Mouse (Mus musculus) kidney, adult 2 months (tissue): Measurements from ENCODE around the gene Cdsn. TPM values are rescaled to one million over a fixed set of nuclear protein-coding genes. Genes with fewer than 3 reads are reported as not detected.
A peak's percentile ranks its signal among the peaks of the same experiment; 100 is the strongest.
"Not testable (repeated sequence)": the region's sequence is repeated elsewhere in the genome, so short reads cannot be mapped to it uniquely, and the experiment has no call there.

ENCODE experiments used
- DNase-seq: peaks from one replicate; pipeline ENCODE4 v3.0.0; 2021
- H3K27ac ChIP-seq: fragments of 200-500 bp; 2 replicates; pipeline ENCODE4 v1.5.1; 2012; ENCODE audit warnings: low read depth, low read length, control low read depth, inconsistent platforms; ENCODE audit not compliant: insufficient read depth
- H3K27me3 ChIP-seq: fragments of 200-500 bp; replicated peaks from 2 replicates; pipeline ENCODE4 v1.6.1; 2012; ENCODE audit warnings: mild to moderate bottlenecking, moderate library complexity, low read length, inconsistent platforms; ENCODE audit not compliant: control insufficient read depth, insufficient read depth
- H3K36me3 ChIP-seq: fragments of 200-500 bp; 2 replicates; pipeline ENCODE4 v1.6.1; 2012; ENCODE audit warnings: mild to moderate bottlenecking, moderate library complexity, low read length, inconsistent platforms; ENCODE audit not compliant: control insufficient read depth, insufficient read depth
- H3K4me1 ChIP-seq: fragments of 200-500 bp; 2 replicates; pipeline ENCODE4 v1.6.1; 2011; ENCODE audit warnings: low read length; ENCODE audit not compliant: control insufficient read depth, insufficient read depth
- H3K4me3 ChIP-seq: fragments of 200-500 bp; 2 replicates; pipeline ENCODE4 v1.5.1; 2011; ENCODE audit warnings: mild to moderate bottlenecking, low read depth, low read length, control low read depth; ENCODE audit not compliant: insufficient read depth
- CTCF ChIP-seq: fragments of 200-500 bp; conservative IDR thresholded peaks from 2 replicates; pipeline ENCODE4 v1.5.1; 2011; ENCODE audit warnings: low read depth, mild to moderate bottlenecking, control low read depth, low read length, moderate library complexity, mixed read lengths; ENCODE audit not compliant: insufficient read depth, insufficient read length
- POLR2A ChIP-seq: fragments of 200-500 bp; IDR thresholded peaks from one replicate; pipeline ENCODE4 v1.6.1; 2011; ENCODE audit warnings: low read depth, low read length, control low read depth
- WGBS: fragments of 180-500 bp; shearing (Covaris S2); methylation state at CpG from one replicate; pipeline ENCODE4 v1.1.7; 2018; 5-methylcytosine and 5-hydroxymethylcytosine counted together
- polyA plus RNA-seq: library from polyadenylated mRNA; depleted of rRNA; stranded (reverse); fragments of >200 nt; gene quantifications from 2 replicates; pipeline ENCODE4 v1.2.3, GENCODE M21; 2012

The Cdsn gene
- polyA plus RNA-seq, 1 experiment, result 0.67 TPM

DNA sequence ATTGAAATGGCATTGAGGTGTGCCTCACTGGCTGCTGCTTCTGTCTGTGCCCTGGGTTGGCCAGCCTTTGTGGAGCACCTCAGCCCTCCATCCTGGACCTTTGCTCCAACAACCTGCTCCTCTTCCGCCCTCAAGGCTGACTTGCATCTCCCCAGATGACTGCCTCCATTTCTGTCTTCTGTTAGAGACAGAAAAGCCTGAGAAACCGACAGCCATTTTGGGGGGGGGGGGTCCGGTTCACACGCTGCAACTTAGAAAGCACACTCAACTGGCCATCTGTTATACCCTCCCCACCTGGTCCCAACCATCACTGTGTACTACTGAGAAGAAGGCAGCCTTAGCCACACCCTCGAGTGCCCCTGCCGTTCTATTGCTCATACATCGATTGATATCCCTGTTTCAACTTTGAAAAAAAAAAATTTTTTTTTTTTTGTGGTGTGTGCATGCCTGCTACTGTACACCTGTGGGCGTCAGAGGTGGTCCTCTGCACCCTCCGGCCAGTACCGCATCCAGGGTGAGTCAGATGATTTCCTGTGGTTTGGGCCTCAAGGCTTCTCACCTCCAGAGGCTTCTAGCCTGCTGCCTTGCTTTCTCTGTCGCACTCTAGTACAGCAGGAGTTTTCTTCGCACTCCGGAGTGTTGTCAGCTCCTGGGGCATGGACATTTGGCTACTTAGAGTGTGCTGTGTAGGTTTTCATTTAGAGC, 44.2 kb upstream of the Cdsn start:
- TF ChIP-seq POLR2A, result no peak
- TF ChIP-seq CTCF, result no peak
- no peak for DNase-seq
- WGBS, result 43% methylated on average over 13 of the region's 13 CpGs

DNA sequence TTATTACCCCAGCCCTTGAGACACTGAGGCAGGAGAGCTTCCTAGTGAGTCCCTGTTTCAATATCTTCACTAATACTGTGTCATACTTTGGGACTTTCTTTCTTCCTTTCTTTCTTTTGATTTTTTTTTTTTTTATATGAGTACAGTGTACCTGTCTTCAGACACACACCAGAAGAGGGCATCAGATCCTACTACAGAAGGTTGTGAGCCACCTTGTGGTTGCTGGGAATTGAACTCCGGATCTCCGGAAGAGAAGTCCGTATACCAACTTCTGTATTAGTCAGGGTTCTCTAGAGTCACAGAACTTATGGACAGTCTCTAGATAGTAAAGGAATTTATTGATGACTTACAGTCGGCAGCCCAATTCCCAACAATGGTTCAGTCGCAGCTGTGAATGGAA, 43.6 kb upstream of the Cdsn start:
- H3K27ac ChIP-seq, H3K4me1 ChIP-seq, H3K36me3 ChIP-seq, DNase-seq, H3K27me3 ChIP-seq, H3K4me3 ChIP-seq: not testable (repeated sequence)
- WGBS, result 82% methylated on average over 5 of the region's 5 CpGs

More for the DNA sequence above, 44.2 kb upstream of the Cdsn start:
- no peak overlapping the region for H3K27ac ChIP-seq
- no peaks in the 10 kb centered on the region for H3K27me3 ChIP-seq
- no peaks in the 10 kb centered on the region for H3K36me3 ChIP-seq
- H3K4me3 ChIP-seq, result no peak overlapping the region
- H3K4me1 ChIP-seq, result no peaks in the 10 kb centered on the region

DNA sequence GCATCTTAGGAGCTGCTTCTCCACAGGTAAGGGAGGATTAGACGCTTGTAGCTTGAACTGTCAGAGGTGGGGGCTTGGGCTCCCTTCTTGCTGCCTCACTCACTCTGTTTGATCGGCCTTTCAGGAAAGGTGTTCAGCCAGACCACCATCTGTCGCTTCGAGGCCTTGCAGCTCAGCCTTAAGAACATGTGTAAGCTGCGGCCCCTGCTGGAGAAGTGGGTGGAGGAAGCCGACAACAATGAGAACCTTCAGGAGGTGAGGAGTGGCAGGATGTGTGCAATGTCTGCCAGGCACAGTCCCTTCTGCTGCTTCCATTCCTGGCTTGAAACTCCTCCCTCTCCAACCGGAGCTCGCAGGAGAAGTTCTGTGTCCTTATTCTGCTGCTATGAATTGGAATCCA, 42.6 kb upstream of the Cdsn start:
- no peak overlapping the region for H3K4me3 ChIP-seq
- H3K27ac ChIP-seq, result no peak overlapping the region
- H3K27me3 ChIP-seq, result no peaks in the 10 kb centered on the region
- H3K4me1 ChIP-seq, result no peaks in the 10 kb centered on the region
- TF ChIP-seq CTCF (peak; percentile 39; the same call in 1 of the 2 replicates), POLR2A (no peak)
- WGBS, result 27% methylated on average over 8 of the region's 8 CpGs
- no peaks in the 10 kb centered on the region for H3K36me3 ChIP-seq
- no peak for DNase-seq

DNA sequence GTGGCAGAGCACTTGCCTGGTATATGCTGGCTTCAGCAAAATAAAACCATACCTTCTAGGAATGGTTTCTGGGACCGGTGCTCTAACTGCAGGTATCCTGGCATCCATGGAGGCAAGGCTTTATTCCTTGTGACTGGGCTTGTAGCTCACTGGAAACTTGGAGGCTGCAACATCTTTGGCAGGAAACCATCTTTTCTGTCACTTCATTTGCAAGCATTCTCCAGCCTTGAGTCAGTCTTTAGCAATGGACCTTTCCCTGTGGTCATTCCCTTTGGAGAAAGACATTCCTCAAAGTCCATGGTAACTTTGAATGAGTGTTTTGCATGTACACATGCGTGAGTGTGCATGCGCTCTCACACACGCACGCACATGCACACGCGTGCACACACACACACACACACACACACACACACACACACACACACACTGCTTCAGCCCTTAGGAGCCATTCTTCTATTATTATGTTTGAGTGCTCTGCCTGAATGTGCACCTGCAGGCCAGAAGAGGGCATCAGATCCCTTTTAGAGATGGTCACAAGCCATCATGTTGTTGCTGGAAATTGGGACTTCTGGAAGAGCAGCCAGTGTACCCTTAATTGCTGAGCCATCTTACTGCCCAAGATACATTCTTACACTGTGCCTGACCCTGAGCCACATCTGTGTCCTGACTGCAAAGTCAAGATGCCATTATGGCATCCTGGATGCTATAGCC, 38.9 kb upstream of the Cdsn start:
- no peak overlapping the region for H3K27ac ChIP-seq
- no peak for DNase-seq
- no peaks in the 10 kb centered on the region for H3K36me3 ChIP-seq
- no peak overlapping the region for H3K4me3 ChIP-seq
- 94% methylated on average over 7 of the region's 7 CpGs for WGBS
- TF ChIP-seq POLR2A (no peak), CTCF (peak; percentile 47)
- H3K4me1 ChIP-seq, result no peaks in the 10 kb centered on the region; the same call in 1 of the 2 replicates
- no peaks in the 10 kb centered on the region for H3K27me3 ChIP-seq

DNA sequence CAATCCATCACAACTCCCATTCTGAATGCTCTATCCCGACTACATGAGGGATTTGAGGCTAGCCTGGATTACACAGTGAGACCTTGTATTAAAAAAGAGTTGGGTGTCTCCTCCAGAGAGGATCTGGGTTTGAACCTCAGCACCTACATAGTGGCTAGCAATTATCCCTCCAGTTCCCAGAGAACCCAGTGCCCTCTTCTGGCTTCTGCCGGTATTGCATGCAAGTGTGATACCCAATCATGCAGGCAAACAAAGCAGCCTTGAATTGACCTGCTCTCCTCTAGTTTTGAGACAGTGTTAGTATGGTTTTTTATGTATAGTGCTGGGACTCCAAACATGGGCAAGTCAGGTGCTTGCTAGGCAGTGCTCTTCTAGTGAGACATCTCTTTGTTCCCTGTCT, 38.0 kb upstream of the Cdsn start:
- Histone ChIP-seq H3K4me1 (no peaks in the 10 kb centered on the region; the same call in 1 of the 2 replicates), H3K36me3 (no peaks in the 10 kb centered on the region), H3K27ac (no peak overlapping the region), H3K4me3 (no peak overlapping the region), H3K27me3 (no peaks in the 10 kb centered on the region)
- TF ChIP-seq POLR2A, result no peak
- TF ChIP-seq CTCF, result peak; percentile 78
- peak; percentile 80 for DNase-seq
- 18% methylated on average over 2 of the region's 2 CpGs for WGBS

DNA sequence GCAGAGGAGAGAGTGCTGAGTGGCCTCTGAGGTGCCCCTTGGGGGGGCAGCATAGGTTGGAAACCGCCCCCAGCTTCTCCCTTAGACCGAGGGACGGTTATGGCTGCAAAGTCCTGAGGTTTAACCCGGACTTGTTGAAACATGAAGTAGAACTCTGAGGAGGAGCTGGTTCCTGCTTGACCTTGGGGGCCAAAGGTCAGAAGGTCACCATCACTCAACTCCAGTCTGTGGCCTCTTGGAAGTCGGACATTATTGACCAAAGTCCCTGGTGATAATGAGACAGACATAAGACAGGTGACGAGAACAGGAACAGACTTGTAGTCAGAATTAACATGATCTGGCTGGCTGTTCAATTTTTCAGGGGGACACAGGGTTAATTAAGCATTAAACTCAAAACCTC, 37.2 kb upstream of the Cdsn start:
- Histone ChIP-seq H3K27me3 (no peaks in the 10 kb centered on the region), H3K4me3 (no peak overlapping the region), H3K4me1 (no peaks in the 10 kb centered on the region; the same call in 1 of the 2 replicates), H3K27ac (no peak overlapping the region), H3K36me3 (no peaks in the 10 kb centered on the region)
- no peak for TF ChIP-seq POLR2A
- TF ChIP-seq CTCF, result no peak
- 71% methylated on average over 6 of the region's 6 CpGs for WGBS
- DNase-seq, result no peak

DNA sequence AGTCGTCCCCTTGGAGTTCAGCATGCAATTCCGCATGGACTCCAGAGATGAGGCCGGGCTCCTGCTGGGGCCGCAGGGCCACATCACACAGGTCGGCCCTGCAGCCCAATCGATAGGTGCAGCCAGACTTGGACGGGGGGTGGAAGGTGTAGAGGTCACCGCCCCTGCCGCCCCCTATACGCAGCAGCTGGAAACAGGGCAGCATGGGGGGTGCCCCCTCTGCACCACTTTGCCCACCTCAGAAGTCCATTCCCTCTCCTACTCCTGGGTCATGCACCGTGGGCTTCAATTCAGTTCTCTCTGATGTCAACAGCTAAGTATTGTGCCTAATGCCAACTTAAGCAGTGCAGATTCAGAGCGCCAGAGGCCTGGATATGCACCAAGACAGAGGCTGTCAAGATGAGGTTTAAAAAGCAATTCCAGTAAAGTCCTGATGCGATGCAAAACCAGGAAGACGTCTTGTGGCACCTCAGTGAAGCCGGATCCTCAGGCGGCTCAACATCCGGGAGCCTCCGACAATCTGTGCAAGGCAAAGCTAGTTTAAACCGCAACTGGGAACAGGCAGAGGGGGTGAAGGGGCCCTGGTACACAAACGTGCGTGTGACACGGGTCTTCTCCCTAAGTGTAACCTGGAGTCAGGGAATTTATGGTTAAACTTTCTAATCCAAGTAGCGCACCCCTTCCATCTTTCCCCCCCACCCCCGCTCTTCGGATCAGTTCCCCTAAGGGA, 35.9 kb upstream of the Cdsn start:
- Histone ChIP-seq H3K4me1 (no peaks in the 10 kb centered on the region; the same call in 1 of the 2 replicates), H3K27me3 (no peaks in the 10 kb centered on the region), H3K27ac (no peak overlapping the region), H3K36me3 (no peaks in the 10 kb centered on the region), H3K4me3 (peak overlapping the region; percentile 57)
- WGBS, result 8% methylated on average over 25 of the region's 25 CpGs
- no peak for DNase-seq
- no peak for TF ChIP-seq CTCF
- TF ChIP-seq POLR2A, result no peak
